Mouse (Mus musculus) heart, embryonic 14.5 days (tissue): ENCODE measurements around the gene Tns3. TPM values are rescaled to one million over a fixed set of nuclear protein-coding genes. Genes with fewer than 3 reads are reported as not detected.
A peak's percentile ranks its signal among the peaks of the same experiment; 100 is the strongest.
"Not testable (repeated sequence)": the region's sequence is repeated elsewhere in the genome, so short reads cannot be mapped to it uniquely, and the experiment has no call there.

Experiments
- ATAC-seq: fragments of 200-750 bp; cut with Nextera tagmentation; 2 replicates; pipeline ENCODE4 v1.8.0; 2017; ENCODE audit warnings: low read depth, moderate TSS enrichment; ENCODE audit not compliant: insufficient number of reproducible peaks, insufficient read depth, low FRiP score
- H3K27ac ChIP-seq, 2 experiments: fragments of 200-500 bp in 1 of 2; fragments of 300-500 bp in 1 of 2; sonication (generic) in 1 of 2; replicated peaks in 1 of 2; 2 replicates each; pipeline ENCODE4 v1.5.1; 2012 to 2014; ENCODE audit warnings: low read depth in 2 of 2, low read length in 2 of 2, control low read depth in 1 of 2, mild to moderate bottlenecking in 1 of 2, mixed read lengths in 1 of 2; ENCODE audit not compliant: control insufficient read depth in 1 of 2, insufficient read depth in 1 of 2
- H3K27me3 ChIP-seq: fragments of 300-500 bp; sonication (generic); 2 replicates; pipeline ENCODE4 v1.6.1; 2014; ENCODE audit warnings: mild to moderate bottlenecking, low read length, control low read depth; ENCODE audit not compliant: control insufficient read depth, insufficient read depth
- H3K36me3 ChIP-seq: fragments of 300-500 bp; sonication (generic); 2 replicates; pipeline ENCODE4 v1.6.1; 2014; ENCODE audit warnings: mild to moderate bottlenecking, control low read depth, low read length, mixed read lengths; ENCODE audit not compliant: control insufficient read depth, insufficient read depth
- H3K4me1 ChIP-seq, 2 experiments: fragments of 200-500 bp in 1 of 2; fragments of 300-500 bp in 1 of 2; sonication (generic) in 1 of 2; 2 replicates each; pipeline ENCODE4 v1.6.1; 2012 to 2014; ENCODE audit warnings: low read length in 2 of 2, control low read depth in 1 of 2, mixed read lengths in 1 of 2; ENCODE audit not compliant: control insufficient read depth in 2 of 2, insufficient read depth in 2 of 2
- H3K4me2 ChIP-seq: fragments of 300-500 bp; sonication (generic); 2 replicates; pipeline ENCODE4 v1.6.1; 2014; ENCODE audit warnings: mild to moderate bottlenecking, low read length
- H3K4me3 ChIP-seq, 2 experiments: fragments of 200-500 bp in 1 of 2; fragments of 300-500 bp in 1 of 2; sonication (generic) in 1 of 2; 2 replicates each; pipeline ENCODE4 v1.5.1; 2012 to 2014; ENCODE audit warnings: low read length in 2 of 2, mild to moderate bottlenecking in 2 of 2, control low read depth in 1 of 2, low read depth in 1 of 2, moderate library complexity in 1 of 2; ENCODE audit not compliant: control insufficient read depth in 1 of 2, insufficient read depth in 1 of 2
- H3K9ac ChIP-seq: fragments of 300-500 bp; sonication (generic); 2 replicates; pipeline ENCODE4 v1.6.1; 2014; ENCODE audit warnings: mild to moderate bottlenecking, low read length
- H3K9me3 ChIP-seq: fragments of 300-500 bp; sonication (generic); 2 replicates; pipeline ENCODE4 v1.6.1; 2016; ENCODE audit warnings: low read length, control low read depth; ENCODE audit not compliant: control insufficient read depth
- WGBS: fragments of 180-500 bp; shearing (Covaris S2); extraction: QIAGEN DNeasy Blood & Tissue Kit; methylation state at CpG from one replicate; pipeline ENCODE4 v1.1.7; 2014; 5-methylcytosine and 5-hydroxymethylcytosine counted together
- polyA plus RNA-seq: library from polyadenylated mRNA; unstranded; fragments of >200 nt; fragmentation: Nextera tagmentation; extraction: Ambion mirVana; gene quantifications from 2 replicates; pipeline ENCODE4 v1.2.1, GENCODE M21; 2014

The Tns3 gene
- polyA plus RNA-seq, 1 experiment from 2014 or later, result 14.1 TPM

- Histone ChIP-seq H3K4me3 (no peak overlapping the region), H3K9ac (no peak overlapping the region), H3K9me3 (no peaks in the 10 kb centered on the region), H3K36me3 (peaks cover 31% of the 10 kb centered on the region), H3K27ac (peak overlapping the region; percentile 27; a peak in 2 of 4 replicates), H3K27me3 (no peaks in the 10 kb centered on the region), H3K4me1 (peaks cover 5 to 16% of the 10 kb centered on the region in 2 experiments; a peak in 2 of 4 replicates), H3K4me2 (no peak overlapping the region)
- ATAC-seq, result no peak
- WGBS, result 53% methylated on average over 5 of the region's 5 CpGs
Observed at GRCm38 (mm10) chr11:8537013-8537614, 127.2 kb downstream of the Tns3 start.

GRCm38 (mm10) chr11:8534893-8535292 lies 129.4 kb downstream of the Tns3 start:
- Histone ChIP-seq H3K4me2 (no peak overlapping the region), H3K9me3 (no peaks in the 10 kb centered on the region), H3K27ac (no peak overlapping the region), H3K9ac (no peak overlapping the region), H3K4me1 (peaks cover 4 to 6% of the 10 kb centered on the region in 2 experiments; a peak in 1 of 4 replicates), H3K4me3 (no peak overlapping the region), H3K36me3 (peaks cover 41% of the 10 kb centered on the region), H3K27me3 (no peaks in the 10 kb centered on the region)
- no peak for ATAC-seq
- WGBS, result 19% methylated on average over 4 of the region's 4 CpGs

- ATAC-seq, H3K4me2 ChIP-seq, H3K9ac ChIP-seq, H3K4me3 ChIP-seq, H3K4me1 ChIP-seq, H3K27ac ChIP-seq, H3K27me3 ChIP-seq, H3K9me3 ChIP-seq: not testable (repeated sequence)
- peaks cover 39% of the 10 kb centered on the region for H3K36me3 ChIP-seq
- WGBS, result 100% methylated on average over 3 of the region's 3 CpGs
Observed at GRCm38 (mm10) chr11:8532771-8533170, 131.6 kb downstream of the Tns3 start.

GRCm38 (mm10) chr11:8532112-8532747 lies 132.1 kb downstream of the Tns3 start:
- Histone ChIP-seq H3K36me3 (peaks cover 34% of the 10 kb centered on the region), H3K4me1 (no peaks in the 10 kb centered on the region; a peak in 1 of 4 replicates), H3K4me2 (no peak overlapping the region), H3K9me3 (no peaks in the 10 kb centered on the region), H3K27me3 (no peaks in the 10 kb centered on the region), H3K9ac (no peak overlapping the region), H3K27ac (no peak overlapping the region), H3K4me3 (no peak overlapping the region)
- ATAC-seq, result no peak
- 85% methylated on average over 10 of the region's 10 CpGs for WGBS

GRCm38 (mm10) chr11:8530506-8530905 lies 133.8 kb downstream of the Tns3 start:
- Histone ChIP-seq H3K27me3 (no peaks in the 10 kb centered on the region), H3K36me3 (peaks cover 24% of the 10 kb centered on the region), H3K9ac (no peak overlapping the region), H3K9me3 (no peaks in the 10 kb centered on the region), H3K27ac (no peak overlapping the region), H3K4me1 (peaks cover 3 to 12% of the 10 kb centered on the region in 2 experiments; a peak in 3 of 4 replicates), H3K4me3 (no peak overlapping the region), H3K4me2 (no peak overlapping the region)
- 81% methylated on average over 4 of the region's 4 CpGs for WGBS
- ATAC-seq, result no peak

GRCm38 (mm10) chr11:8530036-8530435 lies 134.3 kb downstream of the Tns3 start:
- Histone ChIP-seq H3K9ac (no peak overlapping the region), H3K4me3 (no peak overlapping the region), H3K27ac (no peak overlapping the region), H3K27me3 (no peaks in the 10 kb centered on the region), H3K36me3 (peaks cover 21% of the 10 kb centered on the region), H3K4me2 (no peak overlapping the region), H3K4me1 (peaks cover 3 to 15% of the 10 kb centered on the region in 2 experiments; a peak in 3 of 4 replicates), H3K9me3 (no peaks in the 10 kb centered on the region)
- no peak for ATAC-seq
- 74% methylated on average over 4 of the region's 4 CpGs for whole genome bisulfite sequencing

GRCm38 (mm10) chr11:8525463-8526145 lies 138.7 kb downstream of the Tns3 start:
- 40% methylated on average over 9 of the region's 9 CpGs for WGBS
- no peaks in the 10 kb centered on the region for H3K27me3 ChIP-seq

More at GRCm38 (mm10) chr11:8525463-8526145, 138.7 kb downstream of the Tns3 start:
- Histone ChIP-seq H3K36me3 (peaks cover 8% of the 10 kb centered on the region), H3K4me2 (no peak overlapping the region), H3K27ac (peak overlapping the region in 1 of 2 experiments; percentile 33; a peak in 2 of 4 replicates), H3K4me1 (peaks cover 20 to 47% of the 10 kb centered on the region in 2 experiments), H3K4me3 (no peak overlapping the region), H3K9ac (no peak overlapping the region), H3K9me3 (no peaks in the 10 kb centered on the region)
- ATAC-seq, result no peak
